Mouse (Mus musculus) testis, adult 2 months (tissue): Measurements from ENCODE around the gene Gm20388. TPM values are rescaled to one million over a fixed set of nuclear protein-coding genes. Genes with fewer than 3 reads are reported as not detected.
A peak's percentile ranks its signal among the peaks of the same experiment; 100 is the strongest.

Experiments
- H3K27ac ChIP-seq: fragments of 200-500 bp; 2 replicates; pipeline ENCODE4 v1.5.1; 2012; ENCODE audit warnings: low read depth, low read length; ENCODE audit not compliant: control insufficient read depth, insufficient read depth
- H3K27me3 ChIP-seq: fragments of 200-500 bp; 2 replicates; pipeline ENCODE4 v1.6.1; 2012; ENCODE audit warnings: mild to moderate bottlenecking, low read length, moderate library complexity; ENCODE audit not compliant: control insufficient read depth, insufficient read depth
- H3K36me3 ChIP-seq: fragments of 200-500 bp; 2 replicates; pipeline ENCODE4 v1.6.1; 2012; ENCODE audit warnings: mild to moderate bottlenecking, low read length; ENCODE audit not compliant: control insufficient read depth, insufficient read depth
- H3K4me1 ChIP-seq: fragments of 200-500 bp; 2 replicates; pipeline ENCODE4 v1.6.1; 2012; ENCODE audit warnings: low read length; ENCODE audit not compliant: control insufficient read depth, insufficient read depth
- H3K4me3 ChIP-seq: fragments of 200-500 bp; 2 replicates; pipeline ENCODE4 v1.5.1; 2012; ENCODE audit warnings: low read depth, mild to moderate bottlenecking, low read length, moderate library complexity, mixed read lengths; ENCODE audit not compliant: control insufficient read depth
- CTCF ChIP-seq: fragments of 200-500 bp; IDR thresholded peaks from 2 replicates; pipeline ENCODE4 v1.5.1; 2012; ENCODE audit warnings: low read depth, mild to moderate bottlenecking, inconsistent platforms, low read length, moderate library complexity; ENCODE audit not compliant: control insufficient read depth, insufficient read depth, insufficient replicate concordance
- POLR2A ChIP-seq: fragments of 200-500 bp; IDR thresholded peaks from 2 replicates; pipeline ENCODE4 v1.6.1; 2012; ENCODE audit warnings: low read depth, mild to moderate bottlenecking, inconsistent platforms, low read length, moderate library complexity; ENCODE audit not compliant: control insufficient read depth
- polyA plus RNA-seq: library from polyadenylated mRNA; depleted of rRNA; stranded (reverse); fragments of >200 nt; gene quantifications from 2 replicates; pipeline ENCODE4 v1.2.3, GENCODE M21; 2012

Gene Gm20388
- polyA plus RNA-seq, 1 experiment: 5.6 TPM

DNA sequence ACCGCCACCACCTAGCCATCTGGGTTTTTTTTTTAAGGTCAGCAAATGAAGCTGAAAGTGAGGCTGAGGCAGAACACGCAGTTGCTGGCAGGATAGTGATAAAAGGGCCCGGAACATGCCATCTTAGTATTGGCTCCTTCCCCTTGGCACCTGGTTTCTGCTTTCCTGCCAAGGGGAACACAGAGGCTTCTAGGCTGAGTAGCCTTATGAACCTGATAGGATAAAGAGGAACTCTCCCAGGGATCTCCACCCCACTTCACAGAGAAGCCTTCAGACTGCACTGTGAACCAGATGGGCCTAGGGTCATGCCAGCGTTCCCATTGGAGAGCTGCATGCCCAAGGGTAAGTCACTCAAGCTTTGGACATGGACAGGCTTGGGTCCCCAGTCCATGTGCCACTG, 1770.3 kb downstream of the Gm20388 start:
- H3K36me3 ChIP-seq: no peaks in the 10 kb centered on the region
- no peak overlapping the region for H3K27ac ChIP-seq
- H3K27me3 ChIP-seq: no peaks in the 10 kb centered on the region
- H3K4me1 ChIP-seq: peaks cover 4% of the 10 kb centered on the region
- TF ChIP-seq CTCF: no peak
- TF ChIP-seq POLR2A: no peak
- H3K4me3 ChIP-seq: no peak overlapping the region

GRCm38 (mm10) chr8:121681457-121681856, 1770.8 kb downstream of the Gm20388 start:
- Histone ChIP-seq H3K4me1 (peaks cover 6% of the 10 kb centered on the region), H3K27me3 (no peaks in the 10 kb centered on the region), H3K4me3 (no peak overlapping the region), H3K36me3 (no peaks in the 10 kb centered on the region), H3K27ac (no peak overlapping the region)
- TF ChIP-seq POLR2A (no peak), CTCF (no peak)

- Histone ChIP-seq H3K4me3 (no peak overlapping the region), H3K36me3 (no peaks in the 10 kb centered on the region), H3K27me3 (no peaks in the 10 kb centered on the region), H3K4me1 (peaks cover 12% of the 10 kb centered on the region), H3K27ac (no peak overlapping the region)
- TF ChIP-seq POLR2A (no peak), CTCF (no peak)
Observed at GRCm38 (mm10) chr8:121683083-121683832, 1772.6 kb downstream of the Gm20388 start.

DNA sequence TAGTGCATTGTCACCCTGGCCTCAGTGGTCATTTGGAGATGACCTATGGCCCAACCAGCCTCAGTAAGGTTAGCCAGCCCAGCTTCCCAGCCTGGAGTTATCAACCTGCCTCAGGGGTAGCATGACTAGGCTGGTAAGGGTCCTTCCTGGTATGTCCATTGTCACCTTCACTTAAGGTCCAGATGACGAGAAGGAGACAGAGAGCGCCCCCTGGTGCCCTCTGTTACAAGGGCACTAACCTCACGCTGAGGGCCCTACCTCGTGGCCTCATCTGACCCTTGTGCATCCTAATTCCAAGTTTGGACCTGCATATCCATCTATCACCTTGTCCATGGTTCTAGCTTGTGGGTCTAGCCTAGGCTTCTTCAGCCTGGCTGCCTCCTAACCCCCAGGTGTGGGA, 1774.8 kb downstream of the Gm20388 start:
- peaks cover 17% of the 10 kb centered on the region for H3K4me1 ChIP-seq
- no peaks in the 10 kb centered on the region for H3K27me3 ChIP-seq
- H3K36me3 ChIP-seq: no peaks in the 10 kb centered on the region
- H3K27ac ChIP-seq: no peak overlapping the region
- no peak overlapping the region for H3K4me3 ChIP-seq
- TF ChIP-seq POLR2A (no peak), CTCF (peak; percentile 68; the same call in 1 of the 2 replicates)

DNA sequence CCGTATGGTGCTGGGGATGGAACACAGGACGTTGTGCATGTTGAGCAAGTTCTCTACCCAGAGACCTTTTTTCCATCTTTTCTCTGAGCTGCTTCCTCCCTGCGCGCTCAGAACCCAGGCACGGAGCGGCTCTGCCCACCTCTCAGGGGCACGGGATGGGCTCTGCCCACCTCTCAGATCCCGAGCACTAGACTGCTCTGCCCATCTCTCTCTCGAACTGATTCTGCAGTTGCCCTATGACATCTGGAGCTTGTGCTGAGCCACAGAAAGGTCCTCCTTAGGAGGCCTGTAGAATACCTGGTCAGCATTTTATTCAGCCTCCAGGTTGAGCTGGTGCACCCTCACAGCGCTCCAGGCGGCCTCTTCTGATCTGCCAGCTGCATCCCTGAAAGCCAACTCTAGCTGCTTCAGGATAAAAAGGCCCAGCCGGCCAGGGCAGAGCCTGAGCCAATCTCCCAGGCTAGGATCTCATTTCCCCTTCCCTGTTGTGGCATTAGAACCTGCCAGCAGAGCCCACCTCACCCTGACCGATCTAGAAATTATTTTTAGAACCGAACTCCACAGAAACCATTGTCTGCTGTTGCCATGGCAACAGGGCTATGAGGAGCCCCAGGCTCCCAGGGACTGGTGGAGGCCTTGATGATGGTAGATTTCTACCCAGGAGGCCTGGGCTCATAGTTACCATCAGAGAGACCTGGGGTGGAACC, 1777.0 kb downstream of the Gm20388 start:
- no peaks in the 10 kb centered on the region for H3K36me3 ChIP-seq
- H3K27ac ChIP-seq: no peak overlapping the region

DNA sequence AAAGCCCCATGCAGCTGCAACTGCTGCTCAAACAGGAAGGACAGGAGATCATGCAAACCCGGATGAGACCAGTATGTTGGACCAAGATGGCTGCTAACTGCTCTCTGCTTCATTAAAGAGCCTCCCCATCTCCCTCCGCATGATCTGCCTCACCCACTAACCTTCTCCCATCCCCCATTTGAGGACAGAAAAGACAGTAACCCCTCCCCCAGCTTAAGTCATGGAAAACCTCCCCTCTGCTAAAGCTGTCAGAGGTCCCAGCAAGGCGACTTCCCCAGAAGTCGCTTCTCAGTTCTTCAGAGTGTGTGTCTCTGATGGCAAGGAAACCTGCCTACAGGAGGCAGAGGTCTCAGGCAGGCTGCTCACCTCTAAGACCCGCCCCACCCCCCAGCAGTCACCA, 1777.9 kb downstream of the Gm20388 start:
- Histone ChIP-seq H3K27ac (no peak overlapping the region), H3K36me3 (no peaks in the 10 kb centered on the region), H3K4me3 (peak overlapping the region; percentile 48), H3K4me1 (peaks cover 19% of the 10 kb centered on the region), H3K27me3 (no peaks in the 10 kb centered on the region)
- no peak for TF ChIP-seq CTCF

More for the DNA sequence above, 1777.0 kb downstream of the Gm20388 start:
- TF ChIP-seq POLR2A (peak; percentile 31; the same call in 1 of the 2 replicates), CTCF (no peak)
- Histone ChIP-seq H3K27me3 (no peaks in the 10 kb centered on the region), H3K4me1 (peaks cover 17% of the 10 kb centered on the region), H3K4me3 (peak overlapping the region; percentile 60)

GRCm38 (mm10) chr8:121694453-121694852, 1783.8 kb downstream of the Gm20388 start:
- Histone ChIP-seq H3K27ac (no peak overlapping the region), H3K27me3 (no peaks in the 10 kb centered on the region), H3K4me3 (no peak overlapping the region), H3K4me1 (peaks cover 20% of the 10 kb centered on the region), H3K36me3 (no peaks in the 10 kb centered on the region)
- peak; percentile 96 for TF ChIP-seq CTCF
- no peak for TF ChIP-seq POLR2A
